Mouse (Mus musculus) cerebellum, adult 2 months (tissue): Measurements from ENCODE around the gene Clta.

Experiments
- CTCF ChIP-seq: fragments of 200-500 bp; IDR thresholded peaks from 2 replicates; pipeline ENCODE4 v1.5.1; 2011; ENCODE audit warnings: low read depth, mild to moderate bottlenecking, control low read depth, low read length, moderate library complexity, borderline replicate concordance; ENCODE audit not compliant: insufficient read depth
- POLR2A ChIP-seq: fragments of 200-500 bp; IDR thresholded peaks from 2 replicates; pipeline ENCODE4 v1.6.1; 2011; ENCODE audit warnings: low read length, control low read depth, borderline replicate concordance; ENCODE audit not compliant: insufficient read depth

GRCm38 (mm10) chr4:43978521-43979443 is 25.5 kb upstream of the Clta start:
- TF ChIP-seq CTCF (no peak), POLR2A (no peak)
